Mouse (Mus musculus) limb, embryonic 14.5 days (tissue): ENCODE data around the gene Atp8b5. TPM values are rescaled to one million over a fixed set of nuclear protein-coding genes. Genes with fewer than 3 reads are reported as not detected.
A peak's percentile ranks its signal among the peaks of the same experiment; 100 is the strongest.

ENCODE experiments used
- ATAC-seq: fragments of 200-750 bp; cut with Nextera tagmentation; 2 replicates; pipeline ENCODE4 v1.8.0; 2017; ENCODE audit warnings: low read depth, moderate number of reproducible peaks, moderate TSS enrichment; ENCODE audit not compliant: low FRiP score
- DNase-seq: peaks from one replicate; pipeline ENCODE4 v3.0.0-alpha.2; 2015; ENCODE audit warnings: low spot score
- H3K27ac ChIP-seq: fragments of 300-500 bp; sonication (generic); replicated peaks from 2 replicates; pipeline ENCODE4 v1.5.1; 2014; ENCODE audit warnings: low read depth, mild to moderate bottlenecking, low read length, moderate library complexity, mixed read lengths
- H3K27me3 ChIP-seq: fragments of 300-500 bp; sonication (generic); 2 replicates; pipeline ENCODE4 v1.6.1; 2014; ENCODE audit warnings: low read length, mixed read lengths; ENCODE audit not compliant: control insufficient read depth, insufficient read depth
- H3K36me3 ChIP-seq: fragments of 300-500 bp; sonication (generic); 2 replicates; pipeline ENCODE4 v1.6.1; 2014; ENCODE audit warnings: mild to moderate bottlenecking, low read length, moderate library complexity, mixed read lengths; ENCODE audit not compliant: control insufficient read depth, insufficient read depth
- H3K4me1 ChIP-seq: fragments of 300-500 bp; sonication (generic); 2 replicates; pipeline ENCODE4 v1.6.1; 2014; ENCODE audit warnings: antibody characterized with exemption, low read length, mixed read lengths; ENCODE audit not compliant: control insufficient read depth, insufficient read depth
- H3K4me2 ChIP-seq: fragments of 300-500 bp; sonication (generic); replicated peaks from 2 replicates; pipeline ENCODE4 v1.6.1; 2014; ENCODE audit warnings: low read depth, mild to moderate bottlenecking, low read length, moderate library complexity; ENCODE audit not compliant: severe bottlenecking
- H3K4me3 ChIP-seq: fragments of 300-500 bp; sonication (generic); replicated peaks from 2 replicates; pipeline ENCODE4 v1.5.1; 2014; ENCODE audit warnings: low read length
- H3K9ac ChIP-seq: fragments of 300-500 bp; sonication (generic); 2 replicates; pipeline ENCODE4 v1.6.1; 2014; ENCODE audit warnings: mild to moderate bottlenecking, low read depth, low read length, moderate library complexity; ENCODE audit not compliant: severe bottlenecking
- H3K9me3 ChIP-seq: fragments of 300-500 bp; sonication (generic); 2 replicates; pipeline ENCODE4 v1.6.1; 2016; ENCODE audit warnings: low read length; ENCODE audit not compliant: control insufficient read depth
- POLR2A ChIP-seq: fragments of 200-500 bp; IDR thresholded peaks from 2 replicates; pipeline ENCODE4 v1.8.0; 2012; ENCODE audit warnings: inconsistent platforms, mild to moderate bottlenecking, moderate library complexity, borderline replicate concordance; ENCODE audit not compliant: insufficient read depth, insufficient read length; ENCODE audit errors: extremely low read depth
- WGBS: fragments of 180-500 bp; shearing (Covaris S2); extraction: QIAGEN DNeasy Blood & Tissue Kit; methylation state at CpG from one replicate; pipeline ENCODE4 v1.1.7; 2014; 5-methylcytosine and 5-hydroxymethylcytosine counted together
- polyA plus RNA-seq, 2 experiments: library from polyadenylated mRNA; depleted of rRNA in 1 of 2; stranded (reverse) in 1 of 2; unstranded in 1 of 2; fragments of >200 nt; fragmentation: Nextera tagmentation in 1 of 2; extraction: Ambion mirVana in 1 of 2; gene quantifications; 2 replicates each; pipeline versions ENCODE4 v1.2.1 to v1.2.3; 2012 to 2014

The Atp8b5 gene
- 0.68 and 1.3 TPM in 2 replicates for polyA plus RNA-seq (2012; rRNA removed)
- 0.52 and 0.57 TPM in 2 replicates for polyA plus RNA-seq (2014; fragmentation: Nextera tagmentation; extraction: Ambion mirVana)

DNA sequence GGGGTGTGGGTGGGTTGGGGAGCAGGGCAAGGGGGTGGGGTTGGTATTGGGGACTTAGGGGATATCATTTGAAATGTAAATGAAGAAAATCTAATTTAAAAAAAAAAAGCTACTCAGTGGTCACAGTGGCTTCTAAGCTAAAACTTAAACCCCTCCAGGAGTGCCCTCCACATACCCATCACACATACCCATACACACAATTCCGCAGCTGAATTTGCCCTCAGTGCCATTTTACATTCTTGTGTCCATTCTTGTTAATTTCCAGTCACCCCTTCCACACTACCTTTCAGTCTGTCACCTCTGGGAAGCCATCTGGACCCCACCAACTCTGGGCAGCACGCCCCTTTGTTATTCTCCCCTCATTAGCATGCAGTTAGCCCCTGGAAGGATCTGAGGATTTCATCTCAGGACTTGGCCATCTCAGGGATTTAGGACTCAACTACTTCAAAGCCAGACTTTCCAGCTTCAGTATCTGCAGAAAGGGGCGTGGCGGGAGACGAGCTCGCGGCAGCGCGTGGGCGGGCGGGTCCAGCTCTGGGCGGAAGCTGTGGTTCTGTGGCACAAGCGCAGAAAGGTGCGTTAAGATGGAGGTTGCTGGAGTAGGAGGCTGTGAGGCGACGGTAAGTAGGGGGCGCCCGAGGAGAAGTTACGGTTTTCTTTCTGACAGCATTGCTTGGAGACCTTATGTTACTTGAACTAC, at the start of gene Atp8b5:
Gene Atp8b5, plus strand, starts transcription at position 537 of the 700 bp plus-strand sequence.
- Histone ChIP-seq H3K36me3 (no peaks in the 10 kb centered on the region), H3K27me3 (no peaks in the 10 kb centered on the region), H3K4me2 (peak within 1 kb of the TSS; percentile 43), H3K4me3 (peak within 1 kb of the TSS; percentile 27), H3K9me3 (no peaks in the 10 kb centered on the region), H3K4me1 (0 out of 2 replicates have a peak, but pooled peaks cover 2% of the 10 kb centered on the region), H3K9ac (peak within 1 kb of the TSS; percentile 17), H3K27ac (no peak within 1 kb of the TSS)
- 1% methylated on average over 19 of the region's 19 CpGs for WGBS
- ATAC-seq: peak; percentile 92
- DNase-seq: peak; percentile 85
- TF ChIP-seq POLR2A: no peak

DNA sequence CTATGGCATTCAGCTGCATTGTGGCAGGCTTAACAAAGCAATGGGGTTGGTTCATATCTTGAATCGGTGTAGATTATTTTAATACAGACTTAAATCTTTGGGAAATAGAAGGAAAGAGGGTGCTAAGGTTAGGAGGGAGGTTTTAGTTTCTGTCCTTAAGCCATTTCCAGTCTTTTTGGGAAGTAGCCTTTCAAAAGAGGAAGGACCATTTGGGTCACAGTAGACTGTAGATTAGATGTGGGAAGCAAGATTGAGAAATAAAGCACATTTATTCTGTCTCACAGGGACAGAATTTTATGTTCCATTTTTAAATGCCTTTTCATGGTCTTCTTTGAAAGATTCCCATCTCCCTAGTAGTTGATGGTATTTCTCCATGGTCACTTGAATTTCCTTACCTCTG, 49.0 kb upstream of the Atp8b5 start:
- Histone ChIP-seq H3K4me1 (no peaks in the 10 kb centered on the region), H3K27me3 (no peaks in the 10 kb centered on the region), H3K9ac (no peak overlapping the region), H3K36me3 (no peaks in the 10 kb centered on the region), H3K9me3 (no peaks in the 10 kb centered on the region), H3K4me2 (no peak overlapping the region), H3K27ac (no peak overlapping the region), H3K4me3 (no peak overlapping the region)
- DNase-seq: no peak
- ATAC-seq: no peak
- TF ChIP-seq POLR2A: no peak
- 97% methylated on average over 1 of the region's 1 CpGs for WGBS

DNA sequence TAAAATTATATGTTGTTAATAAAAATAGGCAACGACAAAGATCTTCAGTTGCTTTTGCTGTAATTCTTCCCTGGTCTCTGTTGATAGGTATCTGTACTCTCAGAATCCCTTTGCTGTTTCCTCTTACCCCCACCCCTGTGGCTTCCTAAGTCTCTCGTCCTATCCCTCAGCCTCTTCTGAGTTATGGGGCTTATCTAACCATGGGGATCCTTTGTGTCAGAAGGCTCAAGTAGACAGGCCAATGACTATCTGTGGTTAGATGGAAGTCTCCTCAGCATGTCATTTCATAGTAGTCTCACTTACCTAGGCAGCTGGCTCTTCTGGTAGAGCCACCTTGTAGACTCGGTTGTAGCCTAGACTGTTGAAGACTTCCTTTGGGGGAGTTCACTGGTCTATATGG, 35.1 kb upstream of the Atp8b5 start:
- ATAC-seq (no peak), DNase-seq (no peak)
- WGBS: 87% methylated on average over 3 of the region's 3 CpGs
- no peak for TF ChIP-seq POLR2A
- H3K36me3 ChIP-seq: no peaks in the 10 kb centered on the region
- no peak overlapping the region for H3K9ac ChIP-seq
- no peak overlapping the region for H3K4me3 ChIP-seq
- H3K27me3 ChIP-seq: no peaks in the 10 kb centered on the region
- no peak overlapping the region for H3K4me2 ChIP-seq
- H3K9me3 ChIP-seq: no peaks in the 10 kb centered on the region
- H3K27ac ChIP-seq: no peak overlapping the region
- no peaks in the 10 kb centered on the region for H3K4me1 ChIP-seq

DNA sequence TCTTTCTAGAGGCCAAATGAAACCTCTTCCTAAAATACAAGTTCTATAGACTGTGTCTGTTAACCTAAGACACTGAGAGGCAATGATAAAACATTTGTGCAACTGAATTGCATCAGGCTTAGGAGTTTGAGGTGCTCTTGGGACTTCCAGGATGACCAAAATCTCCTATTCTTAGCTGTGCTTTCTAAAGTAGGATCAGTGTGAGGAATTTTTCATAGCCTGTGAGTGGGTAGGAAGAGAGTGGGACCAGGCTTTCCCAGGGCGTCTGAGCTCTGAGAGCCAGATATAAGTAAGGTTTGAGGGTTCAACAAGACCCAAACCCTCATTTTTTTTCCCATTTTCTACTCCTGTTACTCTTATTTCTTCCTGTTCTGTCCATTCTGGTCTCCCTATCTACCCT, 34.0 kb upstream of the Atp8b5 start:
- no peaks in the 10 kb centered on the region for H3K9me3 ChIP-seq
- H3K27me3 ChIP-seq: no peaks in the 10 kb centered on the region
- H3K4me2 ChIP-seq: no peak overlapping the region
- no peak overlapping the region for H3K27ac ChIP-seq
- ATAC-seq: no peak
- H3K9ac ChIP-seq: no peak overlapping the region
- H3K4me3 ChIP-seq: no peak overlapping the region
- no peaks in the 10 kb centered on the region for H3K36me3 ChIP-seq
- H3K4me1 ChIP-seq: no peaks in the 10 kb centered on the region
- no peak for TF ChIP-seq POLR2A
- DNase-seq: no peak
- WGBS: 89% methylated on average over 1 of the region's 1 CpGs

DNA sequence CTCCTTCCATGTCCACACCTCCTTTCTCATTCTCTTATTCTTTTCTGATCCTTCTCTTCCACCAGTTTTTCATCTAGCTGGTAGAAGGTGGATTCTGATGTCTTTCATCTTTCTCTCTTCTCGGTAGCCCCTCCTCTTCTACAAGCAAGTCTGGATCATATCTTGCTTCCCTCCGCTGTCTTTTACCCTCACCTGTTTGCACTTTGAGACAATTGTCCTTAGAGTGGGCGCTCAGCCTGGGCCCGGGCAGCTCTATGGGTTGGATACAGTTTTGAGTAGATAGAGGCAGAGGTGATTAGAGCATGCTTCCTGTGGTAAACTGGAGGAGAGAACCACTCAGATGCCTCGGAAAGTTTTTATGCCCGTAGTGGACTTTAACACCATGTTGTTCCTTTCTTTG, 33.5 kb upstream of the Atp8b5 start:
- Histone ChIP-seq H3K4me3 (no peak overlapping the region), H3K27ac (no peak overlapping the region), H3K4me1 (no peaks in the 10 kb centered on the region), H3K9me3 (no peaks in the 10 kb centered on the region), H3K4me2 (no peak overlapping the region), H3K9ac (no peak overlapping the region), H3K36me3 (no peaks in the 10 kb centered on the region), H3K27me3 (no peaks in the 10 kb centered on the region)
- DNase-seq (no peak), ATAC-seq (no peak)
- 86% methylated on average over 6 of the region's 6 CpGs for WGBS
- TF ChIP-seq POLR2A: no peak
